Mouse (Mus musculus): ENCODE measurements around the gene Epb41l2. TPM values are rescaled to one million over a fixed set of nuclear protein-coding genes. Genes with fewer than 3 reads are reported as not detected.

The Epb41l2 gene
- polyA plus RNA-seq, 1 experiment: 46.5 TPM

GRCm38 (mm10) chr10:25319531-25319930 is 40.1 kb upstream of the Epb41l2 start:
- no peak for TF ChIP-seq CTCF (IDR thresholded peaks at IDR 0.05; ENCODE audit: borderline replicate concordance, insufficient read depth, low read depth, low read length)
- no peak for TF ChIP-seq POLR2A (IDR thresholded peaks at IDR 0.05; ENCODE audit: borderline replicate concordance, insufficient read depth, low read length)
- no peaks in the 10 kb centered on the region for H3K4me1 ChIP-seq (ENCODE audit: control insufficient read depth, insufficient read depth, low read length)
- DNase-seq: no peak
- no peak overlapping the region for H3K4me3 ChIP-seq (replicated peaks; ENCODE audit: insufficient read depth, low read depth, low read length)
- no peak overlapping the region for H3K27ac ChIP-seq (ENCODE audit: insufficient read depth, low read length)
- no peaks in the 10 kb centered on the region for H3K27me3 ChIP-seq (ENCODE audit: control insufficient read depth, insufficient read depth, low read length)

DNA sequence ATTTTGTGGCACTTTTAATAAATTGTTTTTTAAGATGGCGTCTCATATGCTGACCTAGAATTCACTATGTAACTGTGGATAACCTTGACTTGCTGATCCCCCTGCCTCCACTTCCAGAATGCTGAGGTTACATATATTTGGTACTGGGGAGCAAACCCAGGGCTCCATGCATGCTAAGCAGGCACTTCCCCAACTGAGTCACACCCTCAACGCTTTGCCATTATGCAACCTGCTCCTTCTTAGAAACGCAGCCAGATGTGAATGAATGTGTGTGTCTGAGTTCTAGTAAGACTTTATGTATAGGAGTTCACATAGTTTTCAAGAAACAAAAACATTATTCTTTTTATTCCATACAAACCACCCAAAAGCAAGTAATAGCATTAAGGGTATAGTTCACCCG is 38.4 kb upstream of the Epb41l2 start:
- no peaks in the 10 kb centered on the region for H3K4me1 ChIP-seq (ENCODE audit: control insufficient read depth, insufficient read depth, low read length)
- no peak for TF ChIP-seq POLR2A (IDR thresholded peaks at IDR 0.05; ENCODE audit: borderline replicate concordance, insufficient read depth, low read length)
- TF ChIP-seq CTCF (IDR thresholded peaks at IDR 0.05; ENCODE audit: borderline replicate concordance, insufficient read depth, low read depth, low read length): no peak
- no peak overlapping the region for H3K27ac ChIP-seq (ENCODE audit: insufficient read depth, low read length)
- no peaks in the 10 kb centered on the region for H3K27me3 ChIP-seq (ENCODE audit: control insufficient read depth, insufficient read depth, low read length)
- WGBS: 89% methylated on average over 4 of the region's 4 CpGs
- H3K4me3 ChIP-seq (replicated peaks; ENCODE audit: insufficient read depth, low read depth, low read length): no peak overlapping the region
- no peak for DNase-seq

DNA sequence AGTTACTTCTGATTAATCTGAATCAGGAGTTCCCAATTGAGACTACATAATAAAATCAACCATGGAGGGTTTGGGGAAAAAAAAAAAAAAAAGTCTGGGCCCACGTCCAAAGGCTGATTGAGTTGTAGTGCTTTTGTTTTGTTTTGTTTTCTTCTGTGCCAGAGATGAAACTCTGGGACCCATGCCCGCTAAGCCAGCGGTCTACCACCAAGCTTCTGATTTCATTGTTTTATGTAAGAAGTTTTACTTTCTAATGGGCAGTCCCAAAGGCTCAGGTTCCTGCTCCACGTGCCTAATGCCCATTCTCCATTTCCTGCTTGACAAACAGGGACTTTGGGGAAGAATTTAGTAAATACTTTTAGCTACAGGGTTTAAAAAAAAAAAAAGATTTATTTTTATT is 33.9 kb upstream of the Epb41l2 start:
- no peaks in the 10 kb centered on the region for H3K27me3 ChIP-seq (ENCODE audit: control insufficient read depth, insufficient read depth, low read length)
- WGBS: 11% methylated on average over 4 of the region's 4 CpGs
- H3K4me3 ChIP-seq (replicated peaks; ENCODE audit: insufficient read depth, low read depth, low read length): no peak overlapping the region
- no peaks in the 10 kb centered on the region for H3K4me1 ChIP-seq (ENCODE audit: control insufficient read depth, insufficient read depth, low read length)
- no peak for DNase-seq
- H3K27ac ChIP-seq (ENCODE audit: insufficient read depth, low read length): no peak overlapping the region
- TF ChIP-seq POLR2A (IDR thresholded peaks at IDR 0.05; ENCODE audit: borderline replicate concordance, insufficient read depth, low read length) (no peak), CTCF (IDR thresholded peaks at IDR 0.05; ENCODE audit: borderline replicate concordance, insufficient read depth, low read depth, low read length) (no peak)

- DNase-seq: no peak
- Histone ChIP-seq H3K4me1 (ENCODE audit: control insufficient read depth, insufficient read depth, low read length) (no peaks in the 10 kb centered on the region), H3K27ac (ENCODE audit: insufficient read depth, low read length) (no peak overlapping the region), H3K27me3 (ENCODE audit: control insufficient read depth, insufficient read depth, low read length) (no peaks in the 10 kb centered on the region), H3K4me3 (replicated peaks; ENCODE audit: insufficient read depth, low read depth, low read length) (no peak overlapping the region)
- 82% methylated on average over 6 of the region's 6 CpGs for WGBS
- TF ChIP-seq POLR2A (IDR thresholded peaks at IDR 0.05; ENCODE audit: borderline replicate concordance, insufficient read depth, low read length) (no peak), CTCF (IDR thresholded peaks at IDR 0.05; ENCODE audit: borderline replicate concordance, insufficient read depth, low read depth, low read length) (no peak)
These were observed 32.1 kb upstream of the Epb41l2 start for GRCm38 (mm10) chr10:25327511-25327910.

DNA sequence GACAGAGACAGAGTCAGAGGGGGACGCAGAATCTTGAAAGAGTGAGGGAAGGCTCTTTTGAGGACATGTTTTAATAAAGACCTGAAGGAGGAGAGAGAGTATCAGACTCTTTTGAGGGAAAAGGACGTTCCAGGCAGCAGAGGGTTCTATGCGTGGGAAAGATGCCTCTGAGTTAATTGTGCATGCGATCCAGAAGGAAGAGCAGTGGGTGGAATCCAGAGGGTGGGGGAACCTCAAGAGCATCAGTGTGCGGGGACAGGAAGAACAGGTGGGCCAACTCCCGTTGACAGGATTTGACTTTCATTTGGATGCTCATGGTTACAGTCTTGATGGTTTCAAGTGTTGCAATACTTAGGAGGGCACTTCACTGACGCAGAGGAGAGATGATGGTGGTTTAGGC is 29.5 kb upstream of the Epb41l2 start:
- Histone ChIP-seq H3K4me1 (ENCODE audit: control insufficient read depth, insufficient read depth, low read length) (no peaks in the 10 kb centered on the region), H3K27ac (ENCODE audit: insufficient read depth, low read length) (no peak overlapping the region), H3K27me3 (ENCODE audit: control insufficient read depth, insufficient read depth, low read length) (no peaks in the 10 kb centered on the region), H3K4me3 (replicated peaks; ENCODE audit: insufficient read depth, low read depth, low read length) (no peak overlapping the region)
- TF ChIP-seq POLR2A (IDR thresholded peaks at IDR 0.05; ENCODE audit: borderline replicate concordance, insufficient read depth, low read length): no peak
- TF ChIP-seq CTCF (IDR thresholded peaks at IDR 0.05; ENCODE audit: borderline replicate concordance, insufficient read depth, low read depth, low read length): no peak
- WGBS: 63% methylated on average over 7 of the region's 7 CpGs
- DNase-seq: no peak

DNA sequence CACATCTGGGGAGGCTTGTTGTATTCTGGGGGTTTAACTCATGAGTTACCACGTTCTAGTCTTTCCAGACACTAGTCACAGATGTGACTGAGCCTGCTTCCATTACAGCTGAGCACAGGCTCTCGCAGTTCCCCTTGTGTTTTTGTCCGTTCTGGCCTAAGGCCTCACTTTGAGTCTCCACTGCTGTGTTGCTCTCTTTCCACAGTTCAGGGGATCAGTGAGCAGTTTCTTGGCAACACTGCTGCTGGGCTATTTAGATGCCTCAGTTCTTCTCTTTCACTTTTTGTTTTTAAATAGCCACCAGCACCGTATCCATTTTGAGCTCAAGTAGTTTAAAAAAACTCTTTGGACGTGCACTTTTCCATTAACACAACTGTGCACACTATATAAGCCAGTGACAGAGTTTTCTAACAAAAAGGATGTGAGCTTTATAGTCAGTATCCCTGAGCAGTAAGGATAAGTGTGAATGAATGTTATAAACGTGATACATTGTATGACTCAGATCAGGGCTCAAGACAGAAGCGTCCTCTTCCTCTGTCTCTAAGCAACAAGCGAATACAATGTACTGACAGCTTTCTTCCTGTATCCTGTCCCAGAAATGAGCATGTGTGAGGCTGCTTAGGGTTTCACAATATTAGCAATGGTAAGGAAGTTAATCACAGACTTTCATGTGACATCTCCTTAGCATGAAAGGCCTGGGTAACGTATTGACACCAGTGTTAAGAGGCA is 28.1 kb upstream of the Epb41l2 start:
- DNase-seq: no peak
- H3K4me1 ChIP-seq (ENCODE audit: control insufficient read depth, insufficient read depth, low read length): no peaks in the 10 kb centered on the region
- no peak overlapping the region for H3K27ac ChIP-seq (ENCODE audit: insufficient read depth, low read length)
- H3K27me3 ChIP-seq (ENCODE audit: control insufficient read depth, insufficient read depth, low read length): no peaks in the 10 kb centered on the region
- no peak overlapping the region for H3K4me3 ChIP-seq (replicated peaks; ENCODE audit: insufficient read depth, low read depth, low read length)
- WGBS: 36% methylated on average over 9 of the region's 9 CpGs
- no peak for TF ChIP-seq POLR2A (IDR thresholded peaks at IDR 0.05; ENCODE audit: borderline replicate concordance, insufficient read depth, low read length)
- no peak for TF ChIP-seq CTCF (IDR thresholded peaks at IDR 0.05; ENCODE audit: borderline replicate concordance, insufficient read depth, low read depth, low read length)

GRCm38 (mm10) chr10:25333390-25334079 is 26.1 kb upstream of the Epb41l2 start:
- H3K27me3 ChIP-seq (ENCODE audit: control insufficient read depth, insufficient read depth, low read length): no peaks in the 10 kb centered on the region
- DNase-seq: no peak
- 88% methylated on average over 4 of the region's 4 CpGs for WGBS

GRCm38 (mm10) chr10:25340675-25341074 is 18.9 kb upstream of the Epb41l2 start:
- DNase-seq: no peak
- 93% methylated on average over 5 of the region's 5 CpGs for WGBS

More at GRCm38 (mm10) chr10:25333390-25334079, 26.1 kb upstream of the Epb41l2 start:
- no peak for TF ChIP-seq CTCF (IDR thresholded peaks at IDR 0.05; ENCODE audit: borderline replicate concordance, insufficient read depth, low read depth, low read length)
- Histone ChIP-seq H3K27ac (ENCODE audit: insufficient read depth, low read length) (no peak overlapping the region), H3K4me1 (ENCODE audit: control insufficient read depth, insufficient read depth, low read length) (no peaks in the 10 kb centered on the region), H3K4me3 (replicated peaks; ENCODE audit: insufficient read depth, low read depth, low read length) (no peak overlapping the region)

More at GRCm38 (mm10) chr10:25340675-25341074, 18.9 kb upstream of the Epb41l2 start:
- no peak overlapping the region for H3K4me3 ChIP-seq (replicated peaks; ENCODE audit: insufficient read depth, low read depth, low read length)
- no peak overlapping the region for H3K27ac ChIP-seq (ENCODE audit: insufficient read depth, low read length)
- TF ChIP-seq CTCF (IDR thresholded peaks at IDR 0.05; ENCODE audit: borderline replicate concordance, insufficient read depth, low read depth, low read length) (no peak), POLR2A (IDR thresholded peaks at IDR 0.05; ENCODE audit: borderline replicate concordance, insufficient read depth, low read length) (no peak)
- no peaks in the 10 kb centered on the region for H3K27me3 ChIP-seq (ENCODE audit: control insufficient read depth, insufficient read depth, low read length)
- H3K4me1 ChIP-seq (ENCODE audit: control insufficient read depth, insufficient read depth, low read length): no peaks in the 10 kb centered on the region
